Mouse (Mus musculus): ENCODE results near the gene Entpd2.
"Not testable (repeated sequence)": the region's sequence is repeated elsewhere in the genome, so short reads cannot be mapped to it uniquely, and the experiment has no call there.

Entpd2 gene

GRCm38 (mm10) chr2:25402972-25403601 is 7.4 kb downstream of the Entpd2 start:
- DNase-seq (ENCODE audit: low read depth, low spot score) = peak; percentile 13
- H3K27me3 ChIP-seq (ENCODE audit: control insufficient read depth, insufficient read depth, low read length, poor library complexity, severe bottlenecking) = no peaks in the 10 kb centered on the region
- H3K36me3 ChIP-seq (ENCODE audit: control insufficient read depth, insufficient read depth, low read length, poor library complexity, severe bottlenecking) = no peaks in the 10 kb centered on the region

GRCm38 (mm10) chr2:25403994-25404393 is 8.3 kb downstream of the Entpd2 start:
- no peak for DNase-seq (ENCODE audit: low read depth, low spot score)

GRCm38 (mm10) chr2:25408908-25409307 is 13.2 kb downstream of the Entpd2 start:
- no peaks in the 10 kb centered on the region for H3K36me3 ChIP-seq (ENCODE audit: control insufficient read depth, insufficient read depth, low read length, poor library complexity, severe bottlenecking)
- no peaks in the 10 kb centered on the region for H3K27me3 ChIP-seq (ENCODE audit: control insufficient read depth, insufficient read depth, low read length, poor library complexity, severe bottlenecking)
- DNase-seq (ENCODE audit: low read depth, low spot score) = no peak

More at GRCm38 (mm10) chr2:25403994-25404393, 8.3 kb downstream of the Entpd2 start:
- Histone ChIP-seq H3K27me3 (ENCODE audit: control insufficient read depth, insufficient read depth, low read length, poor library complexity, severe bottlenecking) (no peaks in the 10 kb centered on the region), H3K36me3 (ENCODE audit: control insufficient read depth, insufficient read depth, low read length, poor library complexity, severe bottlenecking) (no peaks in the 10 kb centered on the region)

- H3K27me3 ChIP-seq (ENCODE audit: control insufficient read depth, insufficient read depth, low read length, poor library complexity, severe bottlenecking); DNase-seq (ENCODE audit: low read depth, low spot score); H3K36me3 ChIP-seq (ENCODE audit: control insufficient read depth, insufficient read depth, low read length, poor library complexity, severe bottlenecking): not testable (repeated sequence)
These were observed 17.8 kb downstream of the Entpd2 start for GRCm38 (mm10) chr2:25413436-25413835.

- H3K27me3 ChIP-seq (ENCODE audit: control insufficient read depth, insufficient read depth, low read length, poor library complexity, severe bottlenecking) = no peaks in the 10 kb centered on the region
- no peaks in the 10 kb centered on the region for H3K36me3 ChIP-seq (ENCODE audit: control insufficient read depth, insufficient read depth, low read length, poor library complexity, severe bottlenecking)
- DNase-seq (ENCODE audit: low read depth, low spot score) = no peak
These were observed 21.8 kb downstream of the Entpd2 start for GRCm38 (mm10) chr2:25417426-25417825.

- Histone ChIP-seq H3K27me3 (ENCODE audit: control insufficient read depth, insufficient read depth, low read length, poor library complexity, severe bottlenecking) (no peaks in the 10 kb centered on the region), H3K36me3 (ENCODE audit: control insufficient read depth, insufficient read depth, low read length, poor library complexity, severe bottlenecking) (no peaks in the 10 kb centered on the region)
- peak; percentile 76 for DNase-seq (ENCODE audit: low read depth, low spot score)
These were observed 26.2 kb downstream of the Entpd2 start for GRCm38 (mm10) chr2:25421896-25422295.

GRCm38 (mm10) chr2:25422587-25423410 is 27.1 kb downstream of the Entpd2 start, which contains the start of gene Fut7:
Gene Fut7 (plus strand): TSS chr2:25423267.
- H3K27me3 ChIP-seq (ENCODE audit: control insufficient read depth, insufficient read depth, low read length, poor library complexity, severe bottlenecking) = no peaks in the 10 kb centered on the region
- peak; percentile 28 for DNase-seq (ENCODE audit: low read depth, low spot score)
- H3K36me3 ChIP-seq (ENCODE audit: control insufficient read depth, insufficient read depth, low read length, poor library complexity, severe bottlenecking) = no peaks in the 10 kb centered on the region

GRCm38 (mm10) chr2:25423626-25424025 is 28.0 kb downstream of the Entpd2 start:
- DNase-seq (ENCODE audit: low read depth, low spot score) = no peak
- H3K36me3 ChIP-seq (ENCODE audit: control insufficient read depth, insufficient read depth, low read length, poor library complexity, severe bottlenecking) = no peaks in the 10 kb centered on the region
- no peaks in the 10 kb centered on the region for H3K27me3 ChIP-seq (ENCODE audit: control insufficient read depth, insufficient read depth, low read length, poor library complexity, severe bottlenecking)

- Histone ChIP-seq H3K36me3 (ENCODE audit: control insufficient read depth, insufficient read depth, low read length, poor library complexity, severe bottlenecking) (no peaks in the 10 kb centered on the region), H3K27me3 (ENCODE audit: control insufficient read depth, insufficient read depth, low read length, poor library complexity, severe bottlenecking) (no peaks in the 10 kb centered on the region)
- no peak for DNase-seq (ENCODE audit: low read depth, low spot score)
These were observed 29.8 kb downstream of the Entpd2 start for GRCm38 (mm10) chr2:25425481-25425880.

- H3K27me3 ChIP-seq (ENCODE audit: control insufficient read depth, insufficient read depth, low read length, poor library complexity, severe bottlenecking) = no peaks in the 10 kb centered on the region
- DNase-seq (ENCODE audit: low read depth, low spot score) = peak; percentile 89
- H3K36me3 ChIP-seq (ENCODE audit: control insufficient read depth, insufficient read depth, low read length, poor library complexity, severe bottlenecking) = no peaks in the 10 kb centered on the region; the same call in 1 of the 2 replicates
These were observed 31.1 kb downstream of the Entpd2 start for GRCm38 (mm10) chr2:25426721-25427191.

GRCm38 (mm10) chr2:25427256-25427655 is 31.6 kb downstream of the Entpd2 start:
- H3K36me3 ChIP-seq (ENCODE audit: control insufficient read depth, insufficient read depth, low read length, poor library complexity, severe bottlenecking) = no peaks in the 10 kb centered on the region; the same call in 1 of the 2 replicates
- no peak for DNase-seq (ENCODE audit: low read depth, low spot score)
- no peaks in the 10 kb centered on the region for H3K27me3 ChIP-seq (ENCODE audit: control insufficient read depth, insufficient read depth, low read length, poor library complexity, severe bottlenecking)

- peak; percentile 95 for DNase-seq (ENCODE audit: low read depth, low spot score)
- Histone ChIP-seq H3K36me3 (ENCODE audit: control insufficient read depth, insufficient read depth, low read length, poor library complexity, severe bottlenecking) (no peaks in the 10 kb centered on the region; the same call in 1 of the 2 replicates), H3K27me3 (ENCODE audit: control insufficient read depth, insufficient read depth, low read length, poor library complexity, severe bottlenecking) (no peaks in the 10 kb centered on the region)
These were observed 33.0 kb downstream of the Entpd2 start, which contains the start of gene Abca2 for GRCm38 (mm10) chr2:25428442-25429236. Gene Abca2 (plus strand): TSS chr2:25428703.

- DNase-seq (ENCODE audit: low read depth, low spot score) = peak; percentile 13
- no peaks in the 10 kb centered on the region for H3K27me3 ChIP-seq (ENCODE audit: control insufficient read depth, insufficient read depth, low read length, poor library complexity, severe bottlenecking)
- no peaks in the 10 kb centered on the region; the same call in 1 of the 2 replicates for H3K36me3 ChIP-seq (ENCODE audit: control insufficient read depth, insufficient read depth, low read length, poor library complexity, severe bottlenecking)
These were observed 33.9 kb downstream of the Entpd2 start for GRCm38 (mm10) chr2:25429435-25430180.

Data from splenic B cell, adult 2 months (primary cell).